Mouse (Mus musculus) spleen, adult 2 months (tissue): ENCODE results near the gene Adcy6.

Experiments used
- CTCF ChIP-seq: fragments of 200-500 bp; IDR thresholded peaks from 2 replicates; pipeline ENCODE4 v1.5.1; 2011; ENCODE audit warnings: mild to moderate bottlenecking, inconsistent platforms; ENCODE audit not compliant: insufficient read depth, insufficient read length, insufficient replicate concordance; ENCODE audit errors: extremely low read depth
- POLR2A ChIP-seq: fragments of 200-500 bp; IDR thresholded peaks from 2 replicates; pipeline ENCODE4 v1.6.1; 2011; ENCODE audit warnings: low read depth, low read length, inconsistent platforms

DNA sequence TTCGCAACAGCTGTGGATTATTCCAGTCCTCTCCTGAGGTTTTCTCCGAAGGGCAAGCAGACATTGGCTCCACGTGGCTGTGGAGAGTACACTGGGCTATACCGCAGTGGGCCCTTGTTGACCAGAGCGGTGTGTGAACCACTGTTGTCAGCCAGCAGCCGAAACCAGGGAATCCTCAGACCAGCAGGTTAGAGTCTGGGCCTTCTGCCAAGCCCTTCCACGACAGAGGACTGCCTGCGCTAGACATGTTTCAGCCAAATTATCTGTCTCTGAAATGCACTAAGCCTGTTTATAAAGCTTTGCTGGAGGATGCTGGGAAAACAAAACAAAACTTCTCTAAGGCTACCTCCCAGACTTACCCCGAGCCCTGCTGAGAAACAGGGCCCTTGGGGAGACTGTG, 4.7 kb upstream of the Adcy6 start:
- TF ChIP-seq CTCF (no peak), POLR2A (no peak)
